Mouse (Mus musculus) thymus, adult 18-20 months (tissue): ENCODE data around the gene Ciao2a.

Experiments
- DNase-seq, 2 experiments: peaks; one replicate each; pipeline ENCODE4 v3.0.0; 2022; ENCODE audit warnings: mixed read lengths in 2 of 2

Gene Ciao2a

DNA sequence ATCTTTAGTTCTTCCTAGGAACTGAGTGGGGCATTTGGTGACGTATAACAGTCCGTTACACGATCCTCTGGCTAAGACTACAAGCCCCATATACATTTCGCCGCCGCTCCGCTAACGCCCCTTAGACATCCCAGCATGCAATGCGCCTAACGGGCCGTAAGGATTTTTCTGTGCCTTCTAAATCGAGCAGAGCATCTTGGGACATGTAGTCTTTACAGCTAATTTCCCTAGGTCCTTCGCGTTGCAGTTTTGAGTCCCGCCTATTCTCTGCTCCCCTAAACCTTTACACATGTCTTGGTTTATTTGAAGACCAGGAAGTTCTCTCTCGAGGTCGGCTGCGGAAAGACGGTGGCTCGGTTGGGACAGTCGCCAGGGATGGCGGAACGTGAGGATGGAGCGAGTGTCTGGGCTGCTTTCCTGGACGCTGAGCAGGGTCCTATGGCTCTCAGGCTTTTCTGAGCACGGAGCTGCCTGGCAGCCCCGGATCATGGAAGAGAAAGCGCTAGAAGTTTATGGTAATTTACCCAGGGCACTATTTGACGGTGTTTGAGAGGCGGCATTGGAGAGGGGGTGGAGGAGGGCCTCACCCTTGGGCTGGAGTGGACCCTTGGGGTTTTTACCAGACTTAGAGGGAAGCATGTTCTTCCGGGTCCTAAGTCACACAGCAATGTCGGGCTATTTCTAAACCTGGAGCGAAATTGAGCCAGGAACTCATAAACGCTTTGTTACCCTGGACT, at the start of gene Ciao2a, which contains the start of gene Snx1:
Ciao2a (plus strand) TSS at position 156 of the 737 bp plus-strand sequence.
Snx1 (minus strand) TSS at position 132 of the 737 bp plus-strand sequence.
- DNase-seq, result peak; percentile 88 to 95

- no peak for DNase-seq
These were observed 48.3 kb upstream of the Ciao2a start for GRCm38 (mm10) chr9:66078072-66078471.

DNA sequence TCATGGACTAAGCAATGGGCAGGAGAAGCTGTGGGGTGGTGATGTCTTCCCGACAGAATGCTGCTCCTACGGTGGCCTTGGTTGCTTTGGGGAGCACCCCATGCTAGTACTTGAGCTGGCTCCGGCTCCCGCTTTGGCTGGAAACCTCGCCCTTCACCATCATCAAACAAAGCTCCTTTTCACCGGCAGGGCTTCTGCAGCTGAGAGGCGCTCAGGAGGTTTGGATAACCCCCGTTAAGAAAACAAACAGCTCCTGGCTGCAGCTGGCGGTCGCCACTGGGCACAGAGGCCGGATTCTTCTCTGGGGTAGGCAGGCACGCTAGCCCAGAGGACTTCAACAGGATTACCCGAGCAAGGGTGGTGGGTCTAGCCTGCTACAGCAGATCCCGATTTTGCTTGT, 47.9 kb upstream of the Ciao2a start:
- no peak for DNase-seq

DNA sequence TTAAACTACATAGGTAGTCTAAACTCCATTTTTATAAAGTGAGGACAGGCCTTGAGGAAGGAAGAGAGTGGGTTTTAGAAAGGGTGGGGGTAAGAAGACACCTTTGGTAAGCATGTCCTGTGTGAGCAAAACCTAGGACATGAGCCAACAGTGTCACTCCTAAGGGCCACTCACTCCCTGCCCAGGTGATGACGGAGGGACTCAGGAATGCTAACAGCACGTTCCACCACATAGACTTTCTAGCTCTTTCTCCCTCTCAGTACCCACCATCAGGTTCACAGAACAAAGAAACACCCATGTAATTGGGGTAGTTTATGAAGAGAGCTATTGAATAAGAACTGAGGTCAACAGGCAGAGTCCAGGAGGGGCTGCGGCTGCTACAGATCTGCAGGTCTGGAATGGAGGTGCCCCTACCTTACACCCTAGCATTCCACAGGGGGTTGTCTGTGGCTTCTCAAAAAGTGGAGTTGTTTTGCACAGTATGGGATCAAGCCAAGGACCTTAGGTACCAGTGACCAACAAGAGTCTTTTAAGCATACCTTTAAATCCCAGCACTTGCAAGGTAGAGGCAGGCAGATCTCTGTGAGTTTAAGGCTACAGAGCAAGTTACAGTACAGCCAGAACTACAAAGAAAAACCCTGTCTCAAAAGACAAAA, 45.5 kb upstream of the Ciao2a start:
- DNase-seq, result no peak

DNA sequence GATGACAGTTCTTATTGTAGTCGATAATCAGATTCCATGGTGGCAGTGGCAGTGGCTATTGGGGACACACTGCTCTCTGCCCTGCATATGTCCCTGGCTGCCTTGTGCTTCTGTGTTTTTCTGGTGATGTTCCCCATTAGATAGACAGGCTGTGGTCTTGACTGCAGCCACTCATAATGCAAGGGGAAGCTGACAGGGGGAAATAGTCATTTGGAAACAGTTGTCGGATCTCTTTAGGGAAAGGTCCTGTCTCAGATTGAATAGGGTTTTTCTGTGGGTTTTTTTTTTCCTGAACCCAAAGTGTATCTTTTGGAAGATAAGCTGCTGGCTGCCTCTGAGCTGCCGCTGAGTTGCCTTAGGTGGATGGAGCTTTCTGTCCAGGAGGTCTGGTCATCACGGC, 44.4 kb upstream of the Ciao2a start:
- DNase-seq, result no peak

GRCm38 (mm10) chr9:66084171-66084570, 42.2 kb upstream of the Ciao2a start:
- DNase-seq, result no peak

GRCm38 (mm10) chr9:66087062-66087461, 39.3 kb upstream of the Ciao2a start:
- DNase-seq, result no peak

- DNase-seq, result peak in 1 of 2 experiments; percentile 29
These were observed 38.0 kb upstream of the Ciao2a start for GRCm38 (mm10) chr9:66088411-66088810.

DNA sequence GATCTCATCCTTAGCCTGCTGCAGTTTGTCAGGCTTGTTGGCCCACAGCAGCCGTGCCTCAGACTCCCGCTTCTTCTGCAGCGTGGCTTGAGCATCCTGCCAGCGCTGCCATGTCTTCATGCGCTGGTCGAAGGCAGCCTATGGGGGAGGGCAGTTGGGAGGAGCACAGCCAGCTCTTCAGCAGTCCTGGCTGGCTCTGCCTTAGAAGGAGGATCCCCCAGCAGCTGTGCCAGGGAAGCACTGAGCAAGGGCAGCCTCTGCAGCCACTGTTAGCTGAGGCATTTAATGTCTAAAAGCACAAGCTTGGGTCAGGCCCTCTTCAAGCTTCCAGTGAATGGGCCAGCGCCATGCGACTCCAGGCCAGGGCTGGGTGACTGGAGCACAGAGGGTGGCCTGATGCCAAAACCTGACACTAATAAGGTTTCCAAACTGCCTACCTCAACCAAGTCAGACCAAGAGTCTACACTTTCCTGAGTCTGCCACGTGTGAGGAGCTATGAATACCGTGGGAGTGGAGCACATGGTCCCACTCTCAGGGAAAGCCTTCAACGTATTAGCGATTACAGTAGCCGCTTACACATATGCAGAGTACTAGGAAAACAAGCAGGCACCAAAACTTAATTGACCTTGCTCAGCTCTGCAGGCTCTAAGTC, 35.7 kb upstream of the Ciao2a start:
- no peak for DNase-seq

DNA sequence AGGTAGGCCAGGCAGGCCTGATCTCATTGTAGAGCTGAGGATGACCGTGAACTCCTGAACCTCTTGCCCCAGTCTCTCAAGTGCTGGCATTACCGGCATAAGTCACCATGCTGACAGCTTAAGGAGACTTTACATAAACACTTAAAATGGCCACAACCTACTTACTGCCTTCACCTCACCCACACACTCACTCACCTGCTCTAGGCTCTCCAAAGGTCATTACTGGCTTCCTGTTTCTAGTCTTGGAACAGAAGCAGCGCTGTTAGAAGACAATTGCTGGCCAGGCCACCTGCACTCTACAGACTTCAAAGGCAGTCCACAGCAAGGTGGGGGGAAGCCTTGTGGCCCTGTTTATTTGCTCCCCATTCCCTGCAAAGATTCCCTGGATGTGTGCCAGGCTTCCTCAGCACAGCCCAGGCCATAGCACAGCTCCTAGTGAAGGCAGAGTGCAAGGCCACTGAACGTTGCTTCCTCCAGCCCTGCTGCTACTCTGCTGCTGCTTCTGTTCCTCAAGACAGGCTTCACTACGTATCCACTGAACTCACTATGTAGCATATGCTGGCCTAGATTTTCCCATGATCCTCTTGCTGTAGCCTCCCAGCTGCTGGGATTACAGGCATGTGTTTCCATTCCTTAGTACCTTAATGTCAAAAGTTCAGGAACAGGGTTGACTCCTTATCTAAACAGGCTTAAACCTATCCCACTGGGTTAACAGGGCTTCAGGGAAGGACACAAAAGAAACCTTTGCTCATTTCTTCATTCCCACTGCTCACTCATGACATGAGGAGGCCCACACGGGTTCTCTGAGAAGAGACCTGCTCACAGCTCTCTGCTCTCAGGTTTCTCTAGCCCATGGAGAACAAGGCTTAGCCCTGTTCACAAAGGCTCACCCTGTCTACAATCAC, 34.8 kb upstream of the Ciao2a start:
- no peak for DNase-seq

GRCm38 (mm10) chr9:66092664-66093063, 33.7 kb upstream of the Ciao2a start:
- no peak for DNase-seq

GRCm38 (mm10) chr9:66101577-66101976, 24.8 kb upstream of the Ciao2a start:
- DNase-seq, result no peak

DNA sequence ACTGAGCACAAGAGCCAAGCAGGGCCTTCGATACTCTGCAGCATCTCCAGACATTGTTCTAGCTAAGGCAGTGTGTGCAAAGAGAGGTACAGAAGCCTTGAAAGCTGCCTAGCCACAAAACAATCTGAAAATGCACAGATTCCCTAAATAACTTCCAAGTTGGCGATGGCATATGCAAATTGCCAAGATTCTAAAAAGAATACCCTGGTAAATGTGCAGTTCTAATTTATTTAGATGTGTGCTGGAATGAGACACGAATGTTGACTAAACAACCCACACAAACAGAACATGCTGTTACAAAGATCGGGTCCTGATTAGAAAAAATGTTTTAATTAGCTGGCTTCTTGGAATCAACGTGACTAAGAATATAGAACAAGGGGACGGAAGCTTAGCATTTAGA, 23.7 kb upstream of the Ciao2a start:
- no peak for DNase-seq

GRCm38 (mm10) chr9:66104601-66105000, 21.8 kb upstream of the Ciao2a start:
- DNase-seq, result no peak

DNA sequence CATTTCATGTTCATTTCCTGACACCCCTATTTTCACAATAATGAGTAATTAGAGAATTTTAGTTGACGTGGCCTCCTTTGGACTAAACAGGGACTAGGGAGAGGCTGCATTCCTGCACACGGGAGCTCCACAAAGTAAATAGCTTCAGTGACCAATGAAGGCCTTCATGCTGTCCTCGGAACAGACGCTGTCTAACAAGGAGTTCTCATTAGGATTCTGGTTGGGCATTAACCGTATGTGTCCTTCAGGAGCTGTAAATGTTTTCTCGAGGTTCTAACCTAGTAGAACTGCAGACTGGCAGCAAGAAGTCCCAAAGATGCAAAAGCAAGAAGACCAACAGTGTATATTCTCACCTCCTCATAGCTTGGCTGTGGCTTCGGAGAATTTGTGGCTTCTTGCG, 21.2 kb upstream of the Ciao2a start:
- no peak for DNase-seq

- DNase-seq, result no peak
These were observed 16.8 kb upstream of the Ciao2a start for GRCm38 (mm10) chr9:66109574-66109973.

GRCm38 (mm10) chr9:66110126-66110525, 16.3 kb upstream of the Ciao2a start:
- no peak for DNase-seq

DNA sequence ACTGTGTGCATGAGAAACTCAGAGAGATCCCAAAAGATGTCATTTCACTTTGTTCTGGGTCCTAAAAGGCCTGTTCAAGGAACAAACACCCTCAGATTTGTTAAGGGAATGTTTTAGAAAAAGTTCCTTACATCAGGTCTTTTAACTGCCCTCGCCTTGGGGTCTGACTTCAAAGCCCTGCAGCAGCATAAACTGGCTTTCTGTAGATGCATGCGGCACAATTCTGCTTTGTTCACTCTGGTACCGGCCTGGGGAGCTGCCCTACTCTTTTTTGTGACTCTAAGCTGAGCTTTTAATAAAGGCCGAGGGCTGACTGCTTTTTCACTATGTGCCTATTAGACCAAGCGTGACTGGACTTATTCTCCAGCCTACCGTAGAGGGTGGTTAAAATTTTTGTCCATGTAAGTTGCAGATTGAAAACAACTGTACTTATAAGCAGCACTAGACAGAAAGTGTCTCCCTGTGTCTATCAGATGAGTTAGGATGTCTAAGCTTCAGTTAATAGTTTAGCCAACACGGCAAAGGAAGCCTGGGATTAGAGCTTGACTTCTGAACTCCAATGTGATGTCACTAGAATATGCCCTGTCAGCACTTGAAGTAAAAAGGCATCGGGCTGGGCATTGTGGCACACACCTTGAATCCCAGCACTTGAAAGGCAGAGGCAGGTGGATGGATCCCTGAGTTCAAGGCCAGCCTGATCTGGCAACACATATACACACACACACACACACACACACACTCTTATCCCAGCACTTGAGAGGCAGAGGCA, 15.6 kb upstream of the Ciao2a start:
- DNase-seq, result no peak

GRCm38 (mm10) chr9:66114341-66114740, 12.1 kb upstream of the Ciao2a start:
- no peak for DNase-seq

- no peak for DNase-seq
These were observed 9.5 kb upstream of the Ciao2a start for GRCm38 (mm10) chr9:66116890-66117289.

DNA sequence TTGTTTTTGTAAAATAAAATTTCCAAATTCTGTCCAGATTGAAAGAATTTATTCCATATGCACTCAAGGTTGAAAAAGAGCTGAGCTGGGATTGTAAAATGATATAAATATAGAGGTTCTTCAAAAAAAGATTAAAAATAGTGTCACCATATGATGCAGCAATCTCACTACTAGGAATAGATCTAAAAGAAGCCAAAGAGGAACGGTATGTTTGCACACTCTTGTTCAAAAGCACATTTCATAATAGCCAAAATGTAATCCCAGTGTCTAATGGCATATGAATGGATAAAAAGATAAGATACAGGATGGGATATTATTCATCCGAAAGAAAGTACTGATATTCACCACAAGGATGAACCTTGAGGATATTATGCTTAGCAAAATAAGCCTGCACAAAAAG, 6.9 kb upstream of the Ciao2a start:
- DNase-seq, result no peak

DNA sequence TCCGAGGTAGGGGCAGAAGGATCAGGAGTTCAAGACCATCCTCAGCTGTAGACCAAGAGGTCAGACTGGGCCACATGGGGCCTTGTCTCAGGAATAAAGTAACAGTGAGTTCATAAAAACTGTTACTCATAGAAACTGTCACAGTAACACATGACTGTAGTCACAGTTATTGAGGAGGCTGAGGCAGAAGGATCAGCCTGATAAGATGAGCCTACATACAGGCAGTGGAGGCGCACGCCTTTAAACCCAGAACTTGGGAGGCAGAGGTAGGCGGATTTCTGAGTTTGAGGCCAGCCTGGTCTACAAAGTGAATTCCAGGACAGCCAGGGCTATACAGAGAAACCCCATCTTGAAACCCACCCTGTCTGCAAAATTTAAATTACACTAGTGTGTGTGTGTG, 6.3 kb upstream of the Ciao2a start:
- no peak for DNase-seq
